Mouse (Mus musculus) limb, embryonic 14.5 days (tissue): ENCODE measurements around the gene Gpr152. TPM values are rescaled to one million over a fixed set of nuclear protein-coding genes. Genes with fewer than 3 reads are reported as not detected.
A peak's percentile ranks its signal among the peaks of the same experiment; 100 is the strongest.

ENCODE experiments used
- ATAC-seq: fragments of 200-750 bp; cut with Nextera tagmentation; 2 replicates; pipeline ENCODE4 v1.8.0; 2017; ENCODE audit warnings: low read depth, moderate number of reproducible peaks, moderate TSS enrichment; ENCODE audit not compliant: low FRiP score
- DNase-seq: peaks from one replicate; pipeline ENCODE4 v3.0.0-alpha.2; 2015; ENCODE audit warnings: low spot score
- H3K27ac ChIP-seq: fragments of 300-500 bp; sonication (generic); replicated peaks from 2 replicates; pipeline ENCODE4 v1.5.1; 2014; ENCODE audit warnings: low read depth, mild to moderate bottlenecking, low read length, moderate library complexity, mixed read lengths
- H3K27me3 ChIP-seq: fragments of 300-500 bp; sonication (generic); 2 replicates; pipeline ENCODE4 v1.6.1; 2014; ENCODE audit warnings: low read length, mixed read lengths; ENCODE audit not compliant: control insufficient read depth, insufficient read depth
- H3K36me3 ChIP-seq: fragments of 300-500 bp; sonication (generic); 2 replicates; pipeline ENCODE4 v1.6.1; 2014; ENCODE audit warnings: mild to moderate bottlenecking, low read length, moderate library complexity, mixed read lengths; ENCODE audit not compliant: control insufficient read depth, insufficient read depth
- H3K4me1 ChIP-seq: fragments of 300-500 bp; sonication (generic); 2 replicates; pipeline ENCODE4 v1.6.1; 2014; ENCODE audit warnings: antibody characterized with exemption, low read length, mixed read lengths; ENCODE audit not compliant: control insufficient read depth, insufficient read depth
- H3K4me2 ChIP-seq: fragments of 300-500 bp; sonication (generic); replicated peaks from 2 replicates; pipeline ENCODE4 v1.6.1; 2014; ENCODE audit warnings: low read depth, mild to moderate bottlenecking, low read length, moderate library complexity; ENCODE audit not compliant: severe bottlenecking
- H3K4me3 ChIP-seq: fragments of 300-500 bp; sonication (generic); replicated peaks from 2 replicates; pipeline ENCODE4 v1.5.1; 2014; ENCODE audit warnings: low read length
- H3K9ac ChIP-seq: fragments of 300-500 bp; sonication (generic); 2 replicates; pipeline ENCODE4 v1.6.1; 2014; ENCODE audit warnings: mild to moderate bottlenecking, low read depth, low read length, moderate library complexity; ENCODE audit not compliant: severe bottlenecking
- H3K9me3 ChIP-seq: fragments of 300-500 bp; sonication (generic); 2 replicates; pipeline ENCODE4 v1.6.1; 2016; ENCODE audit warnings: low read length; ENCODE audit not compliant: control insufficient read depth
- POLR2A ChIP-seq: fragments of 200-500 bp; IDR thresholded peaks from 2 replicates; pipeline ENCODE4 v1.8.0; 2012; ENCODE audit warnings: inconsistent platforms, mild to moderate bottlenecking, moderate library complexity, borderline replicate concordance; ENCODE audit not compliant: insufficient read depth, insufficient read length; ENCODE audit errors: extremely low read depth
- WGBS: fragments of 180-500 bp; shearing (Covaris S2); extraction: QIAGEN DNeasy Blood & Tissue Kit; methylation state at CpG from one replicate; pipeline ENCODE4 v1.1.7; 2014; 5-methylcytosine and 5-hydroxymethylcytosine counted together
- polyA plus RNA-seq, 2 experiments: library from polyadenylated mRNA; depleted of rRNA in 1 of 2; stranded (reverse) in 1 of 2; unstranded in 1 of 2; fragments of >200 nt; fragmentation: Nextera tagmentation in 1 of 2; extraction: Ambion mirVana in 1 of 2; gene quantifications; 2 replicates each; pipeline versions ENCODE4 v1.2.1 to v1.2.3; 2012 to 2014

The Gpr152 gene
- polyA plus RNA-seq, 2 experiments, result 0.01 TPM; not detected in 1

- WGBS, result 1% methylated on average over 55 of the region's 64 CpGs
- peak within 1 kb of the TSS; percentile 86 for H3K4me3 ChIP-seq
- peaks cover 8% of the 10 kb centered on the region for H3K4me1 ChIP-seq
- peak within 1 kb of the TSS; percentile 84 for H3K9ac ChIP-seq
- peaks cover 39% of the 10 kb centered on the region for H3K36me3 ChIP-seq
- peak; percentile 99 for DNase-seq
- peak within 1 kb of the TSS; percentile 75 for H3K4me2 ChIP-seq
- no peaks in the 10 kb centered on the region for H3K27me3 ChIP-seq
- peak; percentile 74; the same call in 1 of the 2 replicates for TF ChIP-seq POLR2A
- ATAC-seq, result peak; percentile 93
- H3K27ac ChIP-seq, result 0 out of 2 replicates have a peak within 1 kb of the TSS, but pooled peaks have one; percentile 40
- H3K9me3 ChIP-seq, result no peaks in the 10 kb centered on the region
Observed at GRCm38 (mm10) chr19:4125741-4126696, 13.6 kb upstream of the Gpr152 start, which contains the start of gene Aip. Gene Aip (minus strand): TSS chr19:4125858.

- H3K4me2 ChIP-seq, result peak overlapping the region; percentile 75
- DNase-seq (peak; percentile 20), ATAC-seq (no peak)
- peak overlapping the region; percentile 84 for H3K9ac ChIP-seq
- H3K27ac ChIP-seq, result 0 out of 2 replicates have a peak overlapping the region, but pooled peaks have one; percentile 14
- H3K27me3 ChIP-seq, result no peaks in the 10 kb centered on the region
- no peak for TF ChIP-seq POLR2A
- H3K4me1 ChIP-seq, result peaks cover 8% of the 10 kb centered on the region
- peak overlapping the region; percentile 86 for H3K4me3 ChIP-seq
- H3K9me3 ChIP-seq, result no peaks in the 10 kb centered on the region
- WGBS, result 51% methylated on average over 7 of the region's 7 CpGs
- H3K36me3 ChIP-seq, result peaks cover 48% of the 10 kb centered on the region
Observed at GRCm38 (mm10) chr19:4126759-4127495, 12.7 kb upstream of the Gpr152 start.

GRCm38 (mm10) chr19:4129462-4129861 is 10.1 kb upstream of the Gpr152 start:
- Histone ChIP-seq H3K27me3 (no peaks in the 10 kb centered on the region), H3K4me2 (no peak overlapping the region), H3K4me3 (no peak overlapping the region), H3K36me3 (peaks cover 62% of the 10 kb centered on the region), H3K27ac (no peak overlapping the region), H3K9me3 (no peaks in the 10 kb centered on the region), H3K9ac (no peak overlapping the region), H3K4me1 (peaks cover 8% of the 10 kb centered on the region)
- WGBS, result 94% methylated on average over 7 of the region's 7 CpGs
- ATAC-seq (no peak), DNase-seq (no peak)
- TF ChIP-seq POLR2A, result no peak

- H3K4me3 ChIP-seq, result no peak overlapping the region
- WGBS, result 81% methylated on average over 4 of the region's 4 CpGs
- no peaks in the 10 kb centered on the region for H3K9me3 ChIP-seq
- H3K4me2 ChIP-seq, result no peak overlapping the region
- no peak for TF ChIP-seq POLR2A
- H3K9ac ChIP-seq, result no peak overlapping the region
- no peak for DNase-seq
- peaks cover 62% of the 10 kb centered on the region for H3K36me3 ChIP-seq
- H3K27me3 ChIP-seq, result no peaks in the 10 kb centered on the region
- H3K27ac ChIP-seq, result no peak overlapping the region
- peaks cover 8% of the 10 kb centered on the region for H3K4me1 ChIP-seq
- no peak for ATAC-seq
Observed at GRCm38 (mm10) chr19:4130106-4130505, 9.5 kb upstream of the Gpr152 start.

DNA sequence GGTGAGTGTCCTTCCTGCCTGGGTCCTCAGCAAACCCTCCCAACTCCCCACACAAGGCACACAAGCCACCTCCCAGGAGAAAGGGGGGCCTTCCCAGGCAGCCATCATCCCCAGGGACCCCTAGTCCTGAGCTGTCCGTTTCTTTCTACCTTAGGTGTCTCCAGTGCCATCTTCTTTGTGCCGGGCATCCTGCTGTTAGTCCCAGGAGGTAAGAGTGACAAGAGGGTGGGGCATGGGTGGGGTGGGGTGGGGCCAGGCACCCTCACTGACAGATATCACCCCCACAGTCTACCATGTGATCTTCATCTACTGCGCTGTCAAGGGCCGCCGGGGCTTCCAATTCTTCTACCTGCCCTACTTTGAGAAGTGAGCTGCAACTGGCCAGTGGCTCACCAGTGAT is 8.5 kb upstream of the Gpr152 start:
- no peak for DNase-seq
- peaks cover 62% of the 10 kb centered on the region for H3K36me3 ChIP-seq
- 88% methylated on average over 5 of the region's 5 CpGs for WGBS
- no peak overlapping the region for H3K27ac ChIP-seq
- peaks cover 8% of the 10 kb centered on the region for H3K4me1 ChIP-seq
- H3K27me3 ChIP-seq, result no peaks in the 10 kb centered on the region
- TF ChIP-seq POLR2A, result no peak
- H3K9me3 ChIP-seq, result no peaks in the 10 kb centered on the region
- H3K4me3 ChIP-seq, result no peak overlapping the region
- no peak overlapping the region for H3K9ac ChIP-seq
- ATAC-seq, result no peak
- no peak overlapping the region for H3K4me2 ChIP-seq
